Mouse (Mus musculus): Measurements from ENCODE around the gene Ddr1.
A peak's percentile ranks its signal among the peaks of the same experiment; 100 is the strongest.
"Not testable (repeated sequence)": the region's sequence is repeated elsewhere in the genome, so short reads cannot be mapped to it uniquely, and the experiment has no call there.

The Ddr1 gene

GRCm38 (mm10) chr17:35704621-35705464 lies at the start of gene Ddr1:
Ddr1 (minus strand) TSS chr17:35704621.
- DNase-seq (ENCODE audit: low spot score) = peak; percentile 65

- DNase-seq (ENCODE audit: low spot score) = no peak
These were observed 49.2 kb upstream of the Ddr1 start for GRCm38 (mm10) chr17:35753668-35754067.

GRCm38 (mm10) chr17:35752221-35752811 lies 47.9 kb upstream of the Ddr1 start:
- peak; percentile 39 for DNase-seq (ENCODE audit: low spot score)

- no peak for DNase-seq (ENCODE audit: low spot score)
These were observed 45.3 kb upstream of the Ddr1 start for GRCm38 (mm10) chr17:35749685-35750084.

DNA sequence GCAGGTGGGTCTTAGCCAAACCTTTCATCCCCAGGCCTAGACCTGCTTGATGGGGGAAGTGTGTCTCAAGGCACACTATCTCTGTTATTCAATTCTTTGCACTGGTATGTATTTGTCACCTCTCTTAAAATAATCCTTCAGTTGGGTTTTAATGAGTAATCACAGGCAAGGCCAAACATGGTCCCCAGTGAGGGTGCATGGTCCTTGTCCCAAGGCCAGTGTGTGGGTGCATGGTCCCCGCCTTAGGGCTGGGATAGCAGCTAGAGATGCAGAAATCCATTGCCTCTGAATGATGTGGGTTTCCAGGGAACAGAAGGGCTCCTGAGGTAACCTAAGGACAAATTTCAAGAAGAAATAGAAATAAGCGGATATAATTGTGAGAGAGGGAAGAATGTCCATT lies 39.9 kb upstream of the Ddr1 start:
- DNase-seq (ENCODE audit: low spot score) = no peak

DNA sequence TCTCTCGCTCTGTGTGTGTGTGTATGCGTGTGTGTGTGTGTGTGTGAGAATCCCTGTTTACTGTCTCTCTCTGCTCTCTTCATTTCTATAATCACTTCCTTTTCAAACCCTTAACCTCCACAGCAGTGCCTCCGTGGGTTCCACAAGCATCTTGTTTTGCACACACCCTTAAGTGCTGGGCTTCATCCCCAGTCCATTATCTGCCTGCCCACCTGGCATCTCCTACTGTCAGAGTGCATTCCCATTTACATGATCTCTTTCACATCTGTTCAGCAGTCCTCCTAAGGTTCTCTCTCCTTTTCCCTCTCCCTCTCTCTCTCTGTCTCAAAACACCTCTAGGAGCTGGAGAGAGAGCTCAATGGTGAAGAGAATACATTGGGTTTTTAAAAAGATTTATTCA lies 38.5 kb upstream of the Ddr1 start:
- DNase-seq (ENCODE audit: low spot score) = no peak

DNA sequence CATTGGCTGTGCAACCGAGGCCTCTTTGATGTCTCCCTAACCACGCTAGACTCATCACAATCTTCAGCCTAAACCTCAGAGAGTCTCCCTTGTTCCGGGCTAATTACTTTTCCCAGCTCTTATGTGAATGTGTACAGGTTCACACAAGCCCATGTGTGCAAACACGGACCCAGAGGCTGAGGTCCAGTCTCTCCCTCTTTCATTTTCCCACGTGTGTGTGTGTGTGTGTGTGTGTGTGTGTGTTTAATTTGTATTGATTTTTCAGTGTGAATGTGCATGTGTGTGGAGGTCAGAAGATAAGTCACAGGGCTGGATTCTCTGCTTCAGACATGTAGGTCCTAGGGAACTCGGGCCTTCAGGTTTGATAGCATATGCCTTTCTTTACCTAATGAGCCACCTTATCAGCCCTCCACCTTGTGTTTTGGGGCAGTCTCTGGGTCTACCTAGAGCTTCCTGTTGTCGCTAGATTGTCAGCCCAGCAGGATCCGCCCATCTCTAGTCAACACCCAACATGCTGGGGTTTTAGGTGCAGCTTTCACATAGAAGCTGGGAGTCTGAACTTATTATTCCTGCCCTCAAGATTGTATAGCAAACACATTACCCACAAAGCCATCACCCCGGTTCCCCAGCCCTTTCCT lies 37.3 kb upstream of the Ddr1 start:
- peak; percentile 65 for DNase-seq (ENCODE audit: low spot score)

DNA sequence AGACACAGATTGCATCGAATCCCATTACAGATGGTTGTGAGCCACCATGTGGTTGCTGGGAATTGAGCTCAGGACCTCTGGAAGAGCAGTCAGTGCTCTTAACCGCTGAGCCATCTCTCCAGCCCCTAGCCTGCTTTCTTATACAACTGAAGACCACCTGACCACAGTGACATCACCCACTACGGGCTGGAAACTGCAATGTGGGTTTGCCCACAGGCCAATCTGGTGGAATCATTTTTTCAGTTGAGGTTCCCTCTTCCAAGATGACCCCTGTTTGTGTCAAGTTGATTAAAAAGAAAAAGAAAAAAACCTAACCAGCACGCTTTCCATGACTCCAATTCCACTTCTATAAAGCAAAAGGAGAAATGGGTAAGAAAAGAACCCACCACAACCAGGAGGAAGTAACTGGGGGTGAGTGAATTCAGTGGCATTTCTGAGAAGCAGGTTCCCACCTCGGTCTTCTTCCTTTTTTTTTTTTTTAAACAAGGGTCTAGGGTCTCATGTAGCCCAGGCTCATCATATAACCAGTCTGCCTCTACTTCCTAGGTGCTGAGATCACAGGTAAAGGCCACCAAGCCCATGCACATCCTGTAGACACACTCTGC lies 36.0 kb upstream of the Ddr1 start:
- no peak for DNase-seq (ENCODE audit: low spot score)

DNA sequence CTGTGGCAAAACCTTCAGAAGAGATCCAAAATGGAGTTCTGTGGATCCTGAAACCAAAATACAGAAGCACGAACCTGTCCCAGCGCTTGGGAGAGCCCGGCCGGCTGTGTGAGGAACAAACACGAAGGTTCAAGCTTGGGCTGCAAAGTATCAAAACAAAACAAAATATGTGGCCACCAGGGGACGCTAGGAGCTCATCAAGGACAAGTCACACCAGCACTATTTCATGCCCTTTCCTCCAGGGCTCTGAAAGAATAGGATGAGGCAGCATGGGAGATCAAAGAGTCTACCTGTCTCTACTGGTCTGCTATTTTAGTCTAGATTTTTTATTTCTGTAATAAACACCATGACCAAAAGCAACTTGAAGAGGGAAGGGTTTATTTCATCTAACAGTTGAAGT lies 35.3 kb upstream of the Ddr1 start:
- DNase-seq (ENCODE audit: low spot score) = peak; percentile 87

GRCm38 (mm10) chr17:35737743-35738142 lies 33.3 kb upstream of the Ddr1 start:
- DNase-seq (ENCODE audit: low spot score) = peak; percentile 81

GRCm38 (mm10) chr17:35736280-35736960 lies 32.0 kb upstream of the Ddr1 start:
- DNase-seq (ENCODE audit: low spot score) = peak; percentile 80

GRCm38 (mm10) chr17:35734478-35734877 lies 30.1 kb upstream of the Ddr1 start:
- peak; percentile 58 for DNase-seq (ENCODE audit: low spot score)

DNA sequence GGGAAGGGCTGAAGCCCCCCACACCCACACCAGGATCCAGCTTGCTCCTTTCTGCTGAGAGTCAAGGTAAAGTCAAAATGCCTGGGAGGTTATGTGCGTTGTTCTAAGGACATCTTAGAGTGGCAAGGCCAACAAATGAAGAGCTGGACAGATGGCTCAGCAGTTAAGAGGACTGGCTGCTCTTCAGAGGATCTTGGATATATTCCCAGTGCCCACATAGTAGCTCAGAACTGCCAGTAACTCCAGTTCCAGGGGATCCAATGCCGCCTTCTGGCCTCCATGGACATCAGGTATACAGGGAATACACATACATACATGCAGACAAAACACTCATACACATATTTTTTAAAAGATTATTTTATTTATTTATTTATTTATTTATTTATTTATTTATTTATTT lies 29.0 kb upstream of the Ddr1 start:
- no peak for DNase-seq (ENCODE audit: low spot score)

DNA sequence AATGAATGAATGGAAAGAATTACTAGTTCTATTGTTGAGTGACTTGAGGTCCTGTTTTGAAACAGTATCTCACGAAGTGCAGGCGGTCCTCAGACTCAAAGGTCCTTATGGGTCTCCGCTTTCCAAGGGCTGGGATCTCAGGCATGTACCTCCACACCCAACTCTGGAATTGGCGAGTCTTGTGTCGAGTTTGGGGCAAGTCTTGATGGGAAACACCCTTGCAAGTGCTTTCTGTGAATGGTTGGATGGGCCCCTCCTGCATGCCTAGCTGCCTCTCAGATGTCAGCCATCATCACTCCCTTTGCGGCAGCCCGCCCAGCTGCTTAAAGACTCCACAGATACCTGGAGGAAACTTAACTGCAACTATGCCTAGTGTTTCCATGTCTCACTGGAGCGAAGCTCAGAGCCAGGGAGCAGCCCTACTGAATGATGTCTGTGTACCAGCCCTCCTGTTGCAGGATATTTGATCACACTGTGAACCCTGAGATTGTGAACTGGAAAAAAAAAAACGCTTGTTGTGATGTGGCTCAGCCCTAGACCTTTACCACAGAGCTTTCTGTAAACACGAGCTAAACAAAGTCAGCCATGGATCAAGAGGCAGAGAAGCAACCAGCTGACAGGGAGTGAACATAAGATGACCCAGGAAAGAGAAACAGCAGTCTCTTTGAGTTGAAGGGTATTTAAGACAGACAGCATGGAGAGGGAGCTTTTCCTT lies 27.2 kb upstream of the Ddr1 start:
- DNase-seq (ENCODE audit: low spot score) = peak; percentile 64

- DNase-seq (ENCODE audit: low spot score) = not testable (repeated sequence)
These were observed 25.7 kb upstream of the Ddr1 start for GRCm38 (mm10) chr17:35730112-35730511.

- DNase-seq (ENCODE audit: low spot score) = no peak
These were observed 24.4 kb upstream of the Ddr1 start for GRCm38 (mm10) chr17:35728821-35729220.

- no peak for DNase-seq (ENCODE audit: low spot score)
These were observed 23.2 kb upstream of the Ddr1 start for GRCm38 (mm10) chr17:35727471-35728205.

DNA sequence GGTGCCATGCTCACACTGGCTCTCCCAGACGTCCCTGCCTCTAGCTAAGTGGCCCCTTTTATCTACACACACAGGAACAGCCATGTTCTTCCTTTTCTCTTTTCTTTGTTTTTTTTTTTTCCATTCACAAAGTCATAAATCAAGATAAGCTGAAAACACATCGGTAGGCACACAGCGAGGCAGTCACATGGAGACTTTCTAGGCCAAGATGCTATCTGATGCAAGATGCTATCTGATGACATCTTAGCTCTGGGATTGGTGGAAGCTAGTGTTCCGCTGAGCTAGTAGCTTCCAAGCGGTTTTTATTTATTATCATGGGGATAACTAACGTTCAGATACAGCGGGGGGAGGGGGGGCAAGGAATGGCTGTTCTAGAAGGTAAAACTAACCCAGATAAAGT lies 22.6 kb upstream of the Ddr1 start:
- no peak for DNase-seq (ENCODE audit: low spot score)

DNA sequence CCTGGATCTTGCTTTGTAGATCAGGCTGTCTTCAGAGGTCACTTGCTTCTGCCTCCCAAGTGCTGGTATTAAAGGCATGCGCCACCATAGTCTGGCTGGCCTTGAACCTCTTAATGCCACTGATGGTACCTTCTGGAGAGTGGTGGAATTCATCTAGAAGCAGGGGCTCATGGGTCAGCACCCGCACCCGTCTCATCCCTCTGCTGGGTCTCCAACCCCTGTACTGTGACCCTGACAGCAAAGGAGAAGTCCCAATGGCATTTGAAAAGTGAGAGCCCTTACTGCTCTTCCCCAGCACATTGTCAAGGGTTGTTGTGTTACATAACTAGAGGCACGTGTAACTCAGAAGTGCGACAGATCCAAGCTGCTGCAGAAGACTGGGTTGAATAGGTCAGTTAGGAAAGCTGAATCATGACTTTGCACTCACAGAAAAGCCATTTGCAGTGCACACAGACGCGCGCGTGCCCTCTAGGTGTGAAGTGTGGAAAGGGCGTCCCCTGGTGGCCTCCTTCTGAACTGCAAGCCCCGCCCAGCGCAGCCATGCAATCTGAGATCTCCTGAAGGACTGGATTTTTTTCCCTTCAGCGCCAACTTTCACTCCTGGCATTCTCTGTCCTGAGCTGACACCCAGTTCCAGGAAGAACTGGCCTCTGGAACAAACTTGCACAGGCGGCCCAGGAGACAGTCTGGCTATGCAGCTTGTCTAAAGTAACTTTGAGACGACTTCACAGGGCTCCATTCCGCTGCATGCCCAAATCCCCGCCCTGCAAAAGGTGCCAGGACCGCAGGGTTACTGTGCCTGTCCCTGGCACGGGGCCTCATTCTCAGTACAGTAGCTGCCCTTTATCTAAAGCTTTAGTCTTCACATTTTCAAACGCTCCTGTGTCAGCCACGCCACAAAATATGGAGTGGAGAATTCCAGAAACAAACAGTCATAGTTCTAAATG lies 21.1 kb upstream of the Ddr1 start:
- peak; percentile 83 for DNase-seq (ENCODE audit: low spot score)

DNA sequence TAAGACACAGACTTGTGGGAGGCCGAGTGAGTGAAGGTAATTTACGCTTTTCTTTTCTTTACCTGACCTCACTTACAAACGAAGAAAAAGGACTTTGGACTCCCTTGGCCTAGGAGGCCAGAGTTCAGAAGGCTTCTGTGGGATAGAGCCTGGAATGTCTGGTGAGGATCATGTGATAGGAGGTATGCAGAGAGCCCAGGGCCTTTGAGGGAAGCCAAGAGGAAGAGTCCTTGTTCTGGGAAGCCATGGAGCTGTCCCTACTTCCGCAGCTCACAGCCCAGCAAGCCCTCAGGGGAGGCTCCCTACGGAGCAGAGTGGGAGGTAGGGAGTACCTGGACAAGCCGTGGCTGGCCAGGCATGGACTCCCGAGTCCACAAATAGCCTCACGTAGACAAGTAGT lies 17.3 kb upstream of the Ddr1 start:
- DNase-seq (ENCODE audit: low spot score) = no peak
